Mouse (Mus musculus) myocyte (in vitro differentiated cells): Measurements from ENCODE around the gene Gnb3.

Experiments
- E2F4 ChIP-seq: IDR thresholded peaks from one replicate; pipeline ENCODE4 v1.6.1; 2011; ENCODE audit warnings: mild to moderate bottlenecking, control low read depth, moderate library complexity; ENCODE audit not compliant: insufficient read depth
- MAX ChIP-seq: IDR thresholded peaks from one replicate; pipeline ENCODE4 v1.6.1; 2011; ENCODE audit warnings: low read depth, mild to moderate bottlenecking, control low read depth
- POLR2A ChIP-seq: IDR thresholded peaks from one replicate; pipeline ENCODE4 v1.6.1; 2011; ENCODE audit warnings: low read depth, mild to moderate bottlenecking, control low read depth, moderate library complexity; ENCODE audit not compliant: insufficient read length
- USF1 ChIP-seq: IDR thresholded peaks from one replicate; pipeline ENCODE4 v1.6.1; 2011; ENCODE audit warnings: low read depth, mild to moderate bottlenecking, control low read depth, moderate library complexity

- no peak for TF ChIP-seq MAX
- TF ChIP-seq E2F4: no peak
- no peak for TF ChIP-seq POLR2A
- no peak for TF ChIP-seq USF1
Measured at GRCm38 (mm10) chr6:124858561-124859318, 18.7 kb upstream of the Gnb3 start.
